Mouse (Mus musculus) MEL (cell line): ENCODE results near the gene Ube2h.

Source experiments
- CTCF ChIP-seq, 3 experiments: IDR thresholded peaks in 2 of 3; conservative IDR thresholded peaks in 1 of 3; 2 replicates each; pipeline ENCODE4 v1.5.1; 2011 to 2012; ENCODE audit warnings: low read length in 3 of 3, low read depth in 2 of 3, mild to moderate bottlenecking in 2 of 3, improper control_type of control experiment in 1 of 3, inconsistent platforms in 1 of 3, mixed read lengths in 1 of 3, moderate library complexity in 1 of 3; ENCODE audit not compliant: control insufficient read depth in 1 of 3, insufficient read depth in 1 of 3, poor library complexity in 1 of 3, severe bottlenecking in 1 of 3
- JUND ChIP-seq: IDR thresholded peaks from 2 replicates; pipeline ENCODE4 v1.6.1; 2011; ENCODE audit warnings: low read depth, mild to moderate bottlenecking, improper control_type of control experiment, low read length
- POLR2A ChIP-seq, 2 experiments: IDR thresholded peaks; 2 replicates each; pipeline ENCODE4 v1.6.1; 2011 to 2012; ENCODE audit warnings: low read length in 2 of 2, mild to moderate bottlenecking in 2 of 2, control low read depth in 1 of 2, improper control_type of control experiment in 1 of 2, low read depth in 1 of 2, moderate library complexity in 1 of 2; ENCODE audit not compliant: control insufficient read depth in 1 of 2, insufficient read depth in 1 of 2, poor library complexity in 1 of 2
- SIN3A ChIP-seq: IDR thresholded peaks from 2 replicates; pipeline ENCODE4 v1.6.1; 2012; ENCODE audit warnings: low read length, improper control_type of control experiment, inconsistent platforms
- TCF12 ChIP-seq: IDR thresholded peaks from 2 replicates; pipeline ENCODE4 v1.6.1; 2014; ENCODE audit warnings: low read depth, mild to moderate bottlenecking, inconsistent platforms, low read length, improper control_type of control experiment, moderate library complexity
- USF1 ChIP-seq: IDR thresholded peaks from 2 replicates; pipeline ENCODE4 v1.6.1; 2014; ENCODE audit warnings: low read depth, mild to moderate bottlenecking, inconsistent platforms, low read length, improper control_type of control experiment, moderate library complexity

DNA sequence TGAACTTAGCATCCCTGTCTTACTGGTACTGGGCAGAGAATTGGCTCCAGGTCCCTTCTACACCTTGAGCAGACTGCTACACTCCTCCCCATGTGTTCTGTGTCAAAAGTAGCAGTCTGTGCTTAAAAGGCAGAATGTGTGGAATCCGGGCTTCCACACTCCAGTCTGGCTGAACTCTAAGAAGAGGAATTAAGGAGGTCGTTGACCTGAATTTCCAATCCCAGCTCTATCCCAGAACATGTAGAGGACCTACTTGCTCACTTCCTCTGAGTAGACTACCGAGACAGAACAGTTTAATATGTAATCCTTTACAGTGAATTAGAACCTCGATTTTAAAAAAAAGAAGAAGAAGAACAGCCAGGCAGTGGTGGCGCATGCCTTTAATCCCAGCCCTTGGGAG lies 14.9 kb upstream of the Ube2h start:
- TF ChIP-seq SIN3A (no peak), USF1 (no peak), POLR2A (IDR thresholded peaks at IDR 0.05; ENCODE audit: control insufficient read depth in 1 of 2, insufficient read depth in 1 of 2, low read depth in 1 of 2, low read length in 2 of 2, poor library complexity in 1 of 2) (no peak), CTCF (IDR thresholded peaks at IDR 0.05 in 2 of 3, conservative IDR thresholded peaks at IDR 0.05 in 1 of 3; ENCODE audit: control insufficient read depth in 1 of 3, insufficient read depth in 1 of 3, low read depth in 2 of 3, low read length in 3 of 3, poor library complexity in 1 of 3, severe bottlenecking in 1 of 3) (no peak), JUND (no peak), TCF12 (no peak)
